Mouse (Mus musculus) common myeloid progenitor, adult 5-6 weeks (primary cell): ENCODE results near the gene Apopt1. TPM values are rescaled to one million over a fixed set of nuclear protein-coding genes. Genes with fewer than 3 reads are reported as not detected.
A peak's percentile ranks its signal among the peaks of the same experiment; 100 is the strongest.

ENCODE experiments used
- ATAC-seq: replicated peaks from 2 replicates; pipeline ENCODE4 v1.8.0; 2016; ENCODE audit warnings: low read depth, mild to moderate bottlenecking, moderate TSS enrichment, inconsistent platforms; ENCODE audit not compliant: poor library complexity, severe bottlenecking
- total RNA-seq: library from RNA; stranded (forward); fragments of 200-1000, 187-1606 nt; gene quantifications from 2 replicates; pipeline ENCODE4 v1.2.3, GENCODE M21; 2017

Gene Apopt1
- total RNA-seq, 1 experiment from 2014 or later: 56.2 TPM

- ATAC-seq: no peak
Measured at GRCm38 (mm10) chr12:111678997-111679396, 34.1 kb upstream of the Apopt1 start.

- no peak for ATAC-seq
Measured at GRCm38 (mm10) chr12:111680661-111681060, 32.4 kb upstream of the Apopt1 start.

- no peak for ATAC-seq
Measured at GRCm38 (mm10) chr12:111681305-111681704, 31.8 kb upstream of the Apopt1 start.

- no peak for ATAC-seq
Measured at GRCm38 (mm10) chr12:111682003-111682402, 31.1 kb upstream of the Apopt1 start.

GRCm38 (mm10) chr12:111682806-111683205 lies 30.3 kb upstream of the Apopt1 start:
- ATAC-seq: no peak

GRCm38 (mm10) chr12:111686390-111686789 lies 26.7 kb upstream of the Apopt1 start:
- ATAC-seq: no peak

GRCm38 (mm10) chr12:111687350-111688068 lies 25.6 kb upstream of the Apopt1 start:
- ATAC-seq: no peak

GRCm38 (mm10) chr12:111688069-111688428 lies 25.0 kb upstream of the Apopt1 start:
- no peak for ATAC-seq

- ATAC-seq: no peak
Measured at GRCm38 (mm10) chr12:111689426-111689825, 23.6 kb upstream of the Apopt1 start.

GRCm38 (mm10) chr12:111691346-111691872 lies 21.7 kb upstream of the Apopt1 start:
- ATAC-seq: peak; percentile 84

- no peak for ATAC-seq
Measured at GRCm38 (mm10) chr12:111692899-111693298, 20.2 kb upstream of the Apopt1 start.

- ATAC-seq: no peak
Measured at GRCm38 (mm10) chr12:111693341-111694270, 19.5 kb upstream of the Apopt1 start.

- no peak for ATAC-seq
Measured at GRCm38 (mm10) chr12:111694271-111694781, 18.7 kb upstream of the Apopt1 start.

- ATAC-seq: no peak
Measured at GRCm38 (mm10) chr12:111694880-111695804, 17.9 kb upstream of the Apopt1 start.

GRCm38 (mm10) chr12:111696239-111696638 lies 16.8 kb upstream of the Apopt1 start:
- ATAC-seq: peak; percentile 78

- ATAC-seq: no peak
Measured at GRCm38 (mm10) chr12:111697708-111698107, 15.4 kb upstream of the Apopt1 start.

GRCm38 (mm10) chr12:111698346-111698913 lies 14.6 kb upstream of the Apopt1 start:
- no peak for ATAC-seq

- no peak for ATAC-seq
Measured at GRCm38 (mm10) chr12:111699542-111699941, 13.5 kb upstream of the Apopt1 start.

- no peak for ATAC-seq
Measured at GRCm38 (mm10) chr12:111700920-111701458, 12.1 kb upstream of the Apopt1 start.
